Mouse (Mus musculus): Measurements from ENCODE around the gene Syvn1. TPM values are rescaled to one million over a fixed set of nuclear protein-coding genes. Genes with fewer than 3 reads are reported as not detected.

Syvn1 gene
- total and polyA plus RNA-seq, 3 experiments = 14.3 to 55.0 TPM; not detected in 1

GRCm38 (mm10) chr19:6071261-6071660 is 24.9 kb downstream of the Syvn1 start:
- Histone ChIP-seq H3K4me3 (ENCODE audit: control insufficient read depth in 1 of 2, insufficient read depth in 1 of 2, low read depth in 2 of 2, low read length in 2 of 2) (no peak overlapping the region), H3K4me1 (ENCODE audit: control insufficient read depth in 1 of 2, insufficient read depth in 2 of 2, low read length in 2 of 2) (peaks cover 0 to 13% of the 10 kb centered on the region in 2 experiments; a peak in 3 of 4 replicates), H3K27ac (ENCODE audit: control insufficient read depth, low read depth, low read length) (no peak overlapping the region), H3K79me2 (ENCODE audit: control insufficient read depth, insufficient read depth, low read length, poor library complexity) (peaks cover 7% of the 10 kb centered on the region), H3K9me3 (replicated peaks; ENCODE audit: insufficient read depth, low read length) (no peaks in the 10 kb centered on the region), H3K27me3 (ENCODE audit: control insufficient read depth in 1 of 2, insufficient read depth in 2 of 2, low read length in 2 of 2) (no peaks in the 10 kb centered on the region), H3K36me3 (ENCODE audit: control insufficient read depth in 1 of 2, insufficient read depth in 2 of 2, low read length in 2 of 2) (peaks cover 0 to 2% of the 10 kb centered on the region in 2 experiments; a peak in 1 of 4 replicates), H3K9ac (ENCODE audit: control insufficient read depth, low read depth, low read length, poor library complexity, severe bottlenecking) (no peak overlapping the region)
- no peak for TF ChIP-seq EP300 (IDR thresholded peaks at IDR 0.05; ENCODE audit: low read depth in 1 of 2, low read length in 2 of 2)
- no peak for TF ChIP-seq ZMIZ1 (IDR thresholded peaks at IDR 0.05; ENCODE audit: low read depth, low read length)
- no peak for TF ChIP-seq MEF2A (IDR thresholded peaks at IDR 0.05; ENCODE audit: extremely low read depth, insufficient replicate concordance, low read depth, low read length, poor library complexity, severe bottlenecking)
- no peak for TF ChIP-seq SMC3 (IDR thresholded peaks at IDR 0.05; ENCODE audit: low read depth, low read length)
- TF ChIP-seq CHD2 (IDR thresholded peaks at IDR 0.05; ENCODE audit: low read length) = no peak
- no peak for TF ChIP-seq TAL1 (IDR thresholded peaks at IDR 0.05; ENCODE audit: low read length)
- TF ChIP-seq ETS1 (IDR thresholded peaks at IDR 0.05; ENCODE audit: low read depth, low read length) = no peak
- TF ChIP-seq KAT2A (conservative IDR thresholded peaks at IDR 0.05; ENCODE audit: low read depth, low read length) = no peak
- no peak for TF ChIP-seq MAX (IDR thresholded peaks at IDR 0.05; ENCODE audit: low read length)
- no peak for TF ChIP-seq CTCF (IDR thresholded peaks at IDR 0.05 in 2 of 3, conservative IDR thresholded peaks at IDR 0.05 in 1 of 3; ENCODE audit: control insufficient read depth in 1 of 3, insufficient read depth in 1 of 3, low read depth in 2 of 3, low read length in 3 of 3, poor library complexity in 1 of 3, severe bottlenecking in 1 of 3)
- no peak for TF ChIP-seq GATA1 (IDR thresholded peaks at IDR 0.05; ENCODE audit: low read depth, low read length)
- no peak for TF ChIP-seq TBP (IDR thresholded peaks at IDR 0.05; ENCODE audit: low read depth, low read length)
- no peak for TF ChIP-seq ZNF384 (IDR thresholded peaks at IDR 0.05; ENCODE audit: low read depth, low read length)
- DNase-seq (ENCODE audit: low read depth, low spot score) = no peak

DNA sequence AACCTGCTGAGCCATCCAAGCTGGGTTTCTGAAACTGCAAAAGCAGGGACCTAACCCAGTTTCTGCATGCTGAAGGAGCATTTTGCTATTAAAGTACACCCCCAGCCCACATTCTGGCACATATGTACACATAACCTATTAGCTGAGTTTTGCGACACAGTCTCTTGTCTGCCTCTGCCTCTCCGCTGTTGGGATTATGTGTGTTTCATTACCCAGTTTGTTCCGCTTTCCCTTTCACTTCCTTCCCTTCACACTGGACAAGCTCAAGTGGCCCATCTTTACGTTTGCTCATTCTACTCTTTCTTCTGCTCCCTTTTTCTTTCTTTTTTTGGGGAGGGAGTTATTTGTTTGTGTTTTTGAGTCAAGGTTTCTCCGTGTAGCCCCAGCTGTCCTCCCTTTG is 27.5 kb downstream of the Syvn1 start:
- Histone ChIP-seq H3K27ac (ENCODE audit: control insufficient read depth, low read depth, low read length) (no peak overlapping the region), H3K9me3 (replicated peaks; ENCODE audit: insufficient read depth, low read length) (no peaks in the 10 kb centered on the region), H3K36me3 (ENCODE audit: control insufficient read depth in 1 of 2, insufficient read depth in 2 of 2, low read length in 2 of 2) (peaks cover 0 to 4% of the 10 kb centered on the region in 2 experiments; a peak in 1 of 4 replicates), H3K79me2 (ENCODE audit: control insufficient read depth, insufficient read depth, low read length, poor library complexity) (peaks cover 12% of the 10 kb centered on the region), H3K4me1 (ENCODE audit: control insufficient read depth in 1 of 2, insufficient read depth in 2 of 2, low read length in 2 of 2) (peaks cover 0 to 7% of the 10 kb centered on the region in 2 experiments; a peak in 2 of 4 replicates), H3K9ac (ENCODE audit: control insufficient read depth, low read depth, low read length, poor library complexity, severe bottlenecking) (no peak overlapping the region), H3K4me3 (ENCODE audit: control insufficient read depth in 1 of 2, insufficient read depth in 1 of 2, low read depth in 2 of 2, low read length in 2 of 2) (no peak overlapping the region), H3K27me3 (ENCODE audit: control insufficient read depth in 1 of 2, insufficient read depth in 2 of 2, low read length in 2 of 2) (no peaks in the 10 kb centered on the region)
- TF ChIP-seq MYC (IDR thresholded peaks at IDR 0.05; ENCODE audit: low read depth, low read length) (no peak), RCOR1 (IDR thresholded peaks at IDR 0.05; ENCODE audit: low read depth, low read length) (no peak), CHD2 (IDR thresholded peaks at IDR 0.05; ENCODE audit: low read length) (no peak), ZC3H11A (IDR thresholded peaks at IDR 0.05; ENCODE audit: low read depth, low read length) (no peak), KAT2A (conservative IDR thresholded peaks at IDR 0.05; ENCODE audit: low read depth, low read length) (no peak), NELFE (IDR thresholded peaks at IDR 0.05; ENCODE audit: low read depth, low read length) (no peak), MYB (IDR thresholded peaks at IDR 0.05; ENCODE audit: low read depth, low read length) (no peak), RAD21 (IDR thresholded peaks at IDR 0.05; ENCODE audit: low read depth, low read length) (no peak), TCF12 (IDR thresholded peaks at IDR 0.05; ENCODE audit: low read depth, low read length) (no peak), EP300 (IDR thresholded peaks at IDR 0.05; ENCODE audit: low read depth in 1 of 2, low read length in 2 of 2) (no peak), USF1 (IDR thresholded peaks at IDR 0.05; ENCODE audit: low read depth, low read length) (no peak), GATA1 (IDR thresholded peaks at IDR 0.05; ENCODE audit: low read depth, low read length) (no peak), ZKSCAN1 (IDR thresholded peaks at IDR 0.05; ENCODE audit: low read depth, low read length) (no peak), SMC3 (IDR thresholded peaks at IDR 0.05; ENCODE audit: low read depth, low read length) (no peak), TBP (IDR thresholded peaks at IDR 0.05; ENCODE audit: low read depth, low read length) (no peak), POLR2AphosphoS2 (IDR thresholded peaks at IDR 0.05; ENCODE audit: low read length) (no peak)
- no peak for DNase-seq (ENCODE audit: low read depth, low spot score)
